Mouse (Mus musculus) intestine, embryonic 15.5 days (tissue): ENCODE data around the gene Apoa4. TPM values are rescaled to one million over a fixed set of nuclear protein-coding genes. Genes with fewer than 3 reads are reported as not detected.

ENCODE experiments used
- polyA plus RNA-seq: library from polyadenylated mRNA; unstranded; fragments of >200 nt; fragmentation: Nextera tagmentation; extraction: Ambion mirVana; gene quantifications from 2 replicates; pipeline ENCODE4 v1.2.1, GENCODE M21; 2015

The Apoa4 gene
- polyA plus RNA-seq, 1 experiment from 2014 or later = 576 TPM

Other genes starting within 250 kb of the Apoa4 start
- 137 and 141 TPM in 2 replicates for gene Pafah1b2, start 228.0 kb upstream of the Apoa4 start, polyA plus RNA-seq
- gene Sik3, start 227.9 kb upstream of the Apoa4 start, polyA plus RNA-seq = 12.4 and 13.2 TPM in 2 replicates
- 1,502 and 1,827 TPM in 2 replicates for gene Apoa1, start 12.1 kb upstream of the Apoa4 start, polyA plus RNA-seq
- gene Apoc3, start 5.1 kb upstream of the Apoa4 start, polyA plus RNA-seq = 247 and 325 TPM in 2 replicates
- 0.38 TPM in 2 replicates for gene Apoa5, start 27.9 kb downstream of the Apoa4 start, polyA plus RNA-seq
- 57.2 and 63.2 TPM in 2 replicates for gene Zpr1, start 32.4 kb downstream of the Apoa4 start, polyA plus RNA-seq
- gene Bud13, start 42.3 kb downstream of the Apoa4 start, polyA plus RNA-seq = 19.7 and 20.0 TPM in 2 replicates
- gene 4931429L15Rik, start 79.3 kb downstream of the Apoa4 start, polyA plus RNA-seq = not detected in 2 replicates